Mouse (Mus musculus) cerebral cortex, adult 2 months (tissue): Measurements from ENCODE around the gene Atp5f1.

Experiments
- WGBS: fragments of 180-500 bp; shearing (Covaris S2); methylation state at CpG from one replicate; pipeline ENCODE4 v1.1.7; 2018; 5-methylcytosine and 5-hydroxymethylcytosine counted together

Atp5f1 gene

DNA sequence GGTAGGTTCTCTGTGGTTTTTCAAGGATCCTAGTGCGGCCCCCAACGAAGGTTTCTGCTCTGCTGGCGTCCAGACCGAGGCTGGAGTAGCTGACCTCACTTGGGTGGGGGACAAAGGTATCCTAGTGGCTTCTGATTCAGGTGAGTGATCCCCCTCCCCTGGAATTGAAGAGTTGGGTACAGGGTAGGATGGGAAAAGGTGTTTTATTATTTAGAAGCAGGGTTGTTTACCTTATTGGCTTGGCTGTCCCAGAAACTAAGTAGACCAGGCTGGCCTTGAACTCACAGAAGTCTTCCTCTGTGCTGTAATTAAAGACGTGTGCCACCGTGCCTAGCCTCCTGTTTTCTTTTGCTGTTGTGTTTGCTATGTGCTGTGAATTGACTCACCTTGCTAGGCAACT lies at the start of gene Atp5f1:
Gene Atp5f1 (minus strand): TSS at position 101 of the 400 bp plus-strand sequence.
- WGBS, result 7% methylated on average over 6 of the region's 6 CpGs

- 72% methylated on average over 10 of the region's 10 CpGs for WGBS
Observed at GRCm38 (mm10) chr3:106003360-106003759, 43.5 kb upstream of the Atp5f1 start.

DNA sequence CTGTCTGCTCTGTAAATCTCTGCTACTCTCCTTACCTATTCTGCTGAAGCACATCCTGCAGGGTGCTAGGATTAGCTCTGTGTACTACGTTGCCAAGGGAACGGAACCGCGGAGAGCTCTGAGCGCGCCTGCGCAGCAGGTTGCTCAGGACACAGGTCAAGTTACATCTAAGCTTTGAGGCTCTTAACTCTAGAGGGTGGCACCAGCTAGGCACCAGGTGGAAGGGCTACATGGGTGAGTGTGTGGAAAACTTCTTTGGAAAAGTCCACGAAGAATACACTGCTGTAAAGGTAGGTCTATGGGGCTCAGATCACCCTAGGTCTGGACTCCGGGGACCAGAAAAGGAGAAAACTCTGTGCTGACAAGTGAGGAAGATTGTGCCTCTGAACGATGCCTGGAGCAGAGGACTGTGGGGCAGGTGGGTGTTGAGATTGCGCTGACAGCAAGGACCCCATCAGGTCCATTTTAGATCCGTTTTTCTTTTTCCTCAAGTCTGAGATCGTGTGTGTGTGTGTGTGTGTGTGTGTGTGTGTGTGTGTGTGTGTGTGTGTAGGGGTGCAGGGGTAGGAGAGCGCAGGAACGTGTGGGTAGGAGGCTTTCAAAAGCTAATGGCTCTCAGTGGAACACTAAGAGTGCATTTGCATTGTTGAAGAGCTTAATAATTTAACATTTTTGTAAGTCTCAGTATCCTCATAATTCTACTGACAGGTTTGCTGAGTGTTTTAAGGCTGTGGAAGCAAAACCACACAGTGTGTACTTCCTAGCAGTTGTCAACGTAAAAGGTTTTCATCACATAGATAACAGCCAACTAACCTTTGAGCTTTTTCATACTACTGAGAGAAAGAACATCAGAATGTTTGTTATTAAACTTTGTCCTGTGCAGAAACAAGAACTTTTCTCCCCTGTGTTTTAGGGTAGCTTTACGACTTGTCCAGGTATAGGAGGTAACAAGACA lies 41.8 kb upstream of the Atp5f1 start:
- 14% methylated on average over 17 of the region's 17 CpGs for WGBS

DNA sequence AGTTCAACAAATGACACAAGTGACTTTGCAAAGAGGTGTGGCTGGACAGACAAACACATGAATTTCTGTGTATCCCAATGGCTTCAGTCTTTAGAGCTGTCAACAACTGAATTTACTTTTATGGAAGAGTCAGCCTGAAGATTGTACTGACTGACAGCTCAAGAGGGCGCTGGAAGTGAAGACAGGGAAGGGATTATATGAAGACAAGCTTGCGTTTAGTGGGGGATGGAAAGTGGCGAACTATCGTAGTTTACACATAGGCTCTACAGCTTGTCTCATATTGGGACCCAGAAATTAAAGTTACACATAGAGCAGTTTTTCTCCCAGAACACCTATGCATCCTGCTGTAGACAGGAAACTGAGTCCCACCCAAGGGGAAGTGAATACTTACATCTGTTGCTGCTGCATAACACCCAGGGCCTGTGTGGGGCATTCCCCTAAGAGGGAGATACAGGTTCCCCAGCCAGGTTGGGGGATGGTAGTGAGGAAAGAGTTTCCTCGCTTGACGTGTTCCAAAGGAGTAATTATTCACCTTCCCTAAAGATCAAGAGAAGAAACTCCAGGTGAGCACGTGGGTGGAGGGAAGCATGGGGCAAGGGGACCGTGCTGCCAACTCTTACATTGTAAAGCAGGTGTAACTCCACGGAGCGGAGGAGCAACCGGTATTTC lies 40.9 kb upstream of the Atp5f1 start:
- WGBS, result 20% methylated on average over 11 of the region's 11 CpGs

DNA sequence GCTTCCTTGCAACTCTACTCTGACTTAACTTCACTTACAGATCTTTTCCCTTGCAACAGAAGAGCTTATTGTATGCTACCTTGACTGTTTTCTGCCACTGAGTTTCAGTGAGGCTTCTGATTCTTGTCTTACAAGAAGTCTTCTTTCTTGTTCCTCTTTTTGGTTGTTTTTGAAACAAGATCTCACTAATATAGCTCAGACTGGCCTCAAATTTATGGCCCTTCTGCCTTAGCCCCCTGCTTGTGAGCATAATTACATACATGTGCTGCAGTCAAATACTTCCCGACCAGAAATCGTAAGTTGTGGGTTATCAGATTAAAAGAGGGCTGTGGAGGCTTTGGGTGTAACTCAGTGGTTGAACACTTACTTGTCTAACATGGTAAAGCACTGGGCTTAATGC lies 34.8 kb upstream of the Atp5f1 start:
- 77% methylated on average over 2 of the region's 2 CpGs for WGBS

GRCm38 (mm10) chr3:105991653-105992283 lies 31.9 kb upstream of the Atp5f1 start:
- 26% methylated on average over 4 of the region's 4 CpGs for WGBS

DNA sequence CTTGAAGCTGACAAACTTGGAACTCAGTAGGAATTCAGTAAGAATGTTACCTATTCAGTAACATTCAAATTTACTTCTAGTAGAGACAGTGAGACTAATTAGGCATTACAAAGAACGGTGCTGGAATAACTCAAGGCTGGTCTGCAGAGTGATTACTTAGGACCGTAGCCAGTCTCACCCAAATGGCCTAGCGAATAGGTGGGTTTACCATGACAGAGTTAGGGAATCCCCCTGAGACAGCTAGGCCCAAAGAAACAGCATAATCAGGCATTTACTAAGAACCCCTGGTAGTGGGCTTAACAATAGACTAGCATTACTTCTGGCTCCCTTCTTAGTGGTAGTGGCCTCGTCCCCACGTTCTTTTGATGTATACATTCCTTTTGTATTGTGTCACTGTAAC lies 29.7 kb upstream of the Atp5f1 start:
- 63% methylated on average over 5 of the region's 5 CpGs for WGBS

DNA sequence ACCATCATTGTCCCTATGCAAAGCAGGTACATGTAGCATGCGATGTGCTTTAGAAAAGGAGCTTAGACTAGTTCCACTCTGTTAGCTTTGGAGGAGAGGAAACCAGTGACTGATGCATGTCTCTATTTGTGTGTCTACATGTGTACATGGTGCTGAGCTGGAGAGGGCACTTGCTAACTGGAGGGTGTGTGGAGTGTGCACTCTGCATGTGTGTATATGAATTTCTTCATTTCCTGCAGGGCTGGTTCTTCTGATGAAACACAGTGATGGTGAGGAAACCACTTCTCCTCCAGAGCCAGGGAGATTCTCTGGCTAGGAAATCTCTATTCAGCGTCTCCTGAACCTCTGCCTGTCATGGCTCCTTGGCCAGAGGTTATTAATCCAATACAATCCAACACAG lies 14.3 kb upstream of the Atp5f1 start:
- 95% methylated on average over 2 of the region's 2 CpGs for WGBS

GRCm38 (mm10) chr3:105973411-105973810 lies 13.5 kb upstream of the Atp5f1 start, which contains the start of gene Ovgp1:
Gene Ovgp1 (plus strand): TSS chr3:105973711.
- WGBS, result 85% methylated on average over 3 of the region's 3 CpGs

- WGBS, result 83% methylated on average over 5 of the region's 5 CpGs
Observed at GRCm38 (mm10) chr3:105971831-105972446, 12.0 kb upstream of the Atp5f1 start.

- 98% methylated on average over 2 of the region's 2 CpGs for WGBS
Observed at GRCm38 (mm10) chr3:105960700-105961099, 801 bp upstream of the Atp5f1 start.

GRCm38 (mm10) chr3:105959585-105959984 lies 314 bp downstream of the Atp5f1 start:
- under 1% methylated on average over 26 of the region's 26 CpGs for WGBS

DNA sequence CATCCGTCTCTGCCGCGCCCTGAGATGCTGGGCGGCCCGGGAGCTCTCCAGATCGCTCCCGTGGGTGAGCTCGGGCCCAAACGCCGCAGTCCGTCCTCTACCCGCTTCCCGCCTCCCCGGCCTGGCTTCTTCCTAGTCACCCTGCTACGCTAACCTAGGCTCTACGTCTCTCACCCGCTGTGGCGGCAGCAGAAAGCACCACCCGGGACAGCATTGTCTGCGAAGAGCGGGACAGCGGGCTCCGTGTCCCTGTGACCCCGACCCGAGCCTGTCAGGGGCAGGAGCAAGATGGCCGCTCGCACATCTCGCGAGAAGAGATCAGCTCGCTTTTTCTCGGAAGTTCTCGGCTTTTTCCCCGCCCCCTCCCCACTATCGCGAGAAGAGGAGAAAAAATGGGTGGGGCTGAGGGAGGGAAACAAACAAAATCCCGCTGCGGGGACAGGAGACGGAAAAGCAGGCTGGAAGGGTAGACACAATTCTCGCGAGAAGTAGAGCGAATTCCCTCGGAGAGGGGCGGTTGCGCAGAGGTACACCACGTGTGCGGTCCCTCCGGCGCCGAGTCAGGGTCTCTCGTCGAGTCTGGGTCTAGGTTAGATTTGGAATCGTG lies 822 bp downstream of the Atp5f1 start, which contains the start of gene Wdr77:
Gene Wdr77 (plus strand): TSS at position 396 of the 607 bp plus-strand sequence.
- under 1% methylated on average over 52 of the region's 52 CpGs for WGBS

DNA sequence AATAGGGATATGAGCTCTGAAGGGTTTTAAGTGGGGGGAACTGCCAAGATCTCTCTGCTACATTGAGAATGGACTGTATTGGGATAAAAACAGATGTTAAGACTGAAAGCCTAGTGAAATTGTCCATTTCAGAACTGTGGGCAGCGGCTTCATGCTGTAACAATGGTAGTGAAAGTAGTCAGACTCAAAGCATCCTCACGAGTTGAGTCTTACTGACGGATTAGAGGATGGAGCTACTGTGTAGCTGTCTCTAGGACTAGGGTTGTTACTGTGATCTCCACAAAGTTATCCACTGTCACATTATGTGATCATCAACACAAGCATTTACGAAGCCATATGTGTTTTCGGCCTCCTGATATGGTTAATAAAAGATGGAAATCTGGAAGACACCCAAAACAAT lies 1.7 kb downstream of the Atp5f1 start:
- WGBS, result 21% methylated on average over 5 of the region's 5 CpGs

DNA sequence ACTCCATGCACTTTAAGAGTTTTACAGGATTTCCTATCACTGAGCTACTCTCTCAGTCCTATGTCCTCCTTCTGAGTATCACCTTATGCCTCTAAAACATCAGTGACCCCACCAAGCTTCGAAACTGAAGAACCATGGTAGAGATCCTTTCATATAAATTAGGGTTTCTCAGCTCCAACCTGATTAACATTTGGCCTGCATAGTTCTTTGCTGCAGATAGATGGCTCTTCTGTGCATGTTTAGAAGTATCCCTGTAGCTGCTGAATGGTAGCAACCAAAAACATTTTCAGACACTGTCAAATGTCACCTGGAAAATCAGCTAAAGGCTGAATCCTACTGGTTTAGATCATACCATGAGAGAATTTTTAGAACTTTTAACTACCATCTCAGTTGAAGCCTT lies 2.7 kb downstream of the Atp5f1 start:
- 81% methylated on average over 1 of the region's 1 CpGs for WGBS

GRCm38 (mm10) chr3:105951348-105951747 lies 8.6 kb downstream of the Atp5f1 start:
- 92% methylated on average over 7 of the region's 7 CpGs for WGBS

DNA sequence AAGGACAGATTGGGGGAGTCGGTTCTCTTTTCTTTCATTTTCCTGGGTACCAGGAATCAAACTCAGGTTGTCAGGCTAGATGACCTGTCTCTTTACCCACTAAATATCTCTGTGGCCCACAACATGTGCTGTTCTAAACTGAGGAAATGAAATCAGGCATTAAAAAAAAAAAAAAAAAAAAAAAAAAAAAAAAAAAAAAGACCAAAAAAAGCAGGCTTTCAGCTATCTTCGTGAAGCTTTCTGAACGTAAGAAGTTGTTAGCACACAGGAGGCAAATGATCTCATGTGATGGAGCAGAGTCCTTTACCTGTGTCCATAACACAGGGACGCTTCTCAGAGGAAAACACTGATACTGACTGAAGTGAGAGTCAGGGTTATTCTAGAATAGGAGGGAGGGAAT lies 23.8 kb downstream of the Atp5f1 start:
- WGBS, result 70% methylated on average over 4 of the region's 4 CpGs

DNA sequence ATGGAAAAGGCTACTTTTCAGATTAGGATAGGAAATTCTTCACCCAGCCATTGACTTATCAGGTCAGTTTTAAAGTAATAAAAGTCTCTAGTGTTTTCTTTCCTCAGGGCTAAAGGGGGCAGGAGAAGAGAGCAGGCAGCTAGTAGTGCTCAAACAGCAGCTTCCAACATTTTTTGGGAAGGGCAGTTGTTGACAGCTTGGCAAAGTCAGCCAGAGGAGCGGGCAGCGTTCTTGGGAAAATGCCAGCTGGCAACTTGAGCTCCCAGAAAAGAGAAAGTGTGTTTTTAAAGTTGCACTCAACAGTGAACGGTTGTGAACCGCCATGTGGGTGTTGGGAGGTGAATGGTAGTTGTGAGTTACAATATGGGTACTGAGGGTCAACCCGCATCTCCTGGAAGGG lies 24.9 kb downstream of the Atp5f1 start:
- WGBS, result 41% methylated on average over 5 of the region's 5 CpGs

DNA sequence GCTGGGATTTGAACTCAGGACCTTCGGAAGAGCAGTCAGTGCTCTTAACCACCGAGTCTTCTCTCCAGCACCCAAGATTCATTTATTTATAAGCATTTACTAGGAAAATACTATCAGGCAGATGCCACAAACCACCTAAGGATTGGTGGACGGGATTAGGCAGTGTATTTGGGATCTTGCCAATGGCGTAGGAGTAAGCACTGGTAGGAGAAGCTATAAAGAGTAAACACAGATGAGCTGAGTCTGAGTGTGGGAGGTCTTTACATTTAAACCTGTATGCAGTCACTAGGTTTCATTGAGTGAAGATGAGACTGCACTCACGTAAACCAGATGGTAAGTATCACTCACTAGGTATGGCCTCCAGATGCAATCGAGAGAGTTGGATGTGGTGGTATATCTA lies 26.0 kb downstream of the Atp5f1 start:
- 71% methylated on average over 6 of the region's 6 CpGs for WGBS

GRCm38 (mm10) chr3:105932240-105933071 lies 27.4 kb downstream of the Atp5f1 start, which contains the start of gene I830077J02Rik:
Gene I830077J02Rik (minus strand): TSS chr3:105932664.
- 72% methylated on average over 8 of the region's 8 CpGs for WGBS
